ENCODE assay signal across 8 mouse cellular contexts in the genomic region with DNA sequence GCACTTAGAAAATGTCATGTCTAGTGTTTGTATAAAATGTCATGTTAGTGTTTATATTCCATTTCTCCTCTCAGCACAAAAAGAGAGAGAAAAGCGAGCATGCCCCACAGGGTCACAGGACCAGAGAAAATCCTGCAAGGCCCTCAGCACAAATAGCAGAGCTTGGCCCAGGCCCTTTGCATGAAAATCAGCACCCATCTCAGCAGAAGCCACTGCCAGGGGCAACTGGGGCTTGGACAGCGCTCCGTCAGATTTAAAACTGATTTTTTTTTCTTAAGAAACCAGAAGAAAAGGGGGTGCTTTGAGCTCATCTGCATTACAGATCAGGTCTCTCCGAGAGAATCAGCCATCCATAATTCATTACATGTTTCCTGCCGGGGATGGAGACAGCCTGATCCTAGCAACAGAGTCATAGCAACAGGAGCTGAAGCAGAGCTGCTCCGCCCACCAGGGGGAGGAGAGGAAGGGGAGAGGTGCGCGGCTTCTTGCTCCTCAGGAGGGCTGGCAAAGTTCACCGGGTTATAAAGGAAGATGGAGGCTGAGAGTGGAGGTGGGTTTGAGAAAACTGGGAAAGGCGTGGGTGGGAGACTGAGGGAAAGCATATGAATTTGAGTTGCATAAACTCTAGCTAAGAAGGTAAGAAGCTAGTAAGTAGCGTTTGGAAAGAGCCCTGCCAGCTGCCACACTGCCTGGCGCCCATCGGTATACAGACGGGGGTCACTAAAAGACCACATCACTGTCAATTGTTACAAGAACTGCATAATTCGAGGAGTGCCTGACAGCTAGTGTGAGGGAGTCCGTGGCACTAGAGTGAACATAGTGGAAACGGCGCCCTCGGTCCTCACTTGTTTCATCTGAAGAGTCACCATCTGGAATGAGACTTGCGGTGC.
DNase-seq lines count a peak whose midpoint lies in the region.

No protein-coding gene starts in this region.

- peak; percentile 79 for DNase-seq in R1 (ENCODE audit: low read depth, low spot score)
- peak; percentile 19 to 40 for DNase-seq in cerebellum, postnatal 25 days
- DNase-seq in frontal cortex, postnatal 36 days (ENCODE audit: low spot score in 2 of 2): peak; percentile 80 to 88
- DNase-seq in left cerebral cortex, postnatal 14 days (ENCODE audit: low spot score in 2 of 2): peak; percentile 80 to 92
- peak; percentile 90 for DNase-seq in retina, postnatal 1 day
- DNase-seq in lung, postnatal 25 days (ENCODE audit: low spot score): no peak
- no peak for DNase-seq in ovary, postnatal 10 days (ENCODE audit: low spot score)
- no peak for DNase-seq in B cell, adult 2 months

- intact Hi-C loops in left cerebral cortex, postnatal 14 days (cut with DNase I): no loop called here

Comparison
In these comparisons a context has a peak if more than half of its experiments do, and no peak if none do; other contexts are left out.
1. DNase-seq: peak in R1 (single experiment), cerebellum, postnatal 25 days (2 of 2), frontal cortex, postnatal 36 days (2 of 2), left cerebral cortex, postnatal 14 days (2 of 2) and retina, postnatal 1 day (single experiment); none in lung, postnatal 25 days (single experiment), ovary, postnatal 10 days (single experiment) and B cell, adult 2 months (0 of 2).